Mouse (Mus musculus) neural tube, embryonic 11.5 days (tissue): Measurements from ENCODE around the gene Nop2. TPM values are rescaled to one million over a fixed set of nuclear protein-coding genes. Genes with fewer than 3 reads are reported as not detected.
"Not testable (repeated sequence)": the region's sequence is repeated elsewhere in the genome, so short reads cannot be mapped to it uniquely, and the experiment has no call there.

Source experiments
- ATAC-seq: fragments of 200-750 bp; cut with Nextera tagmentation; 2 replicates; pipeline ENCODE4 v1.8.0; 2017; ENCODE audit warnings: moderate number of reproducible peaks, mild to moderate bottlenecking, moderate TSS enrichment, moderate library complexity; ENCODE audit not compliant: insufficient read depth, low FRiP score, low TSS enrichment
- DNase-seq: peaks from one replicate; pipeline ENCODE4 v3.0.0-alpha.2; 2015; ENCODE audit warnings: low spot score
- H3K27ac ChIP-seq: fragments of 300-500 bp; sonication (generic); 2 replicates; pipeline ENCODE4 v1.5.1; 2014; ENCODE audit warnings: low read depth, mild to moderate bottlenecking, low read length
- H3K27me3 ChIP-seq: fragments of 300-500 bp; sonication (generic); 2 replicates; pipeline ENCODE4 v1.6.1; 2014; ENCODE audit warnings: mild to moderate bottlenecking, low read length, mixed read lengths; ENCODE audit not compliant: control insufficient read depth, insufficient read depth
- H3K36me3 ChIP-seq: fragments of 300-500 bp; sonication (generic); 2 replicates; pipeline ENCODE4 v1.6.1; 2014; ENCODE audit warnings: mild to moderate bottlenecking, low read length, moderate library complexity, mixed read lengths; ENCODE audit not compliant: control insufficient read depth, insufficient read depth
- H3K4me1 ChIP-seq: fragments of 300-500 bp; sonication (generic); 2 replicates; pipeline ENCODE4 v1.6.1; 2014; ENCODE audit warnings: low read length, mixed read lengths; ENCODE audit not compliant: control insufficient read depth, insufficient read depth
- H3K4me2 ChIP-seq: fragments of 300-500 bp; sonication (generic); 2 replicates; pipeline ENCODE4 v1.6.1; 2014; ENCODE audit warnings: low read depth, mild to moderate bottlenecking, moderate library complexity
- H3K4me3 ChIP-seq: fragments of 300-500 bp; sonication (generic); 2 replicates; pipeline ENCODE4 v1.5.1; 2014; ENCODE audit warnings: low read depth, low read length
- H3K9ac ChIP-seq: fragments of 300-500 bp; sonication (generic); 2 replicates; pipeline ENCODE4 v1.6.1; 2014; ENCODE audit warnings: mild to moderate bottlenecking, low read length
- H3K9me3 ChIP-seq: fragments of 300-500 bp; sonication (generic); 2 replicates; pipeline ENCODE4 v1.6.1; 2016; ENCODE audit warnings: low read length; ENCODE audit not compliant: control insufficient read depth
- WGBS: fragments of 180-500 bp; shearing (Covaris S2); extraction: QIAGEN DNeasy Blood & Tissue Kit; methylation state at CpG from one replicate; pipeline ENCODE4 v1.1.7; 2014; 5-methylcytosine and 5-hydroxymethylcytosine counted together
- polyA plus RNA-seq: library from polyadenylated mRNA; unstranded; fragments of >200 nt; fragmentation: Nextera tagmentation; extraction: Ambion mirVana; gene quantifications from 2 replicates; pipeline ENCODE4 v1.2.1, GENCODE M21; 2014

Gene Nop2
- polyA plus RNA-seq, 1 experiment from 2014 or later: 63.4 TPM

- Histone ChIP-seq H3K36me3 (peaks cover 18% of the 10 kb centered on the region), H3K9ac (no peak overlapping the region), H3K4me3 (no peak overlapping the region), H3K4me2 (no peak overlapping the region), H3K27me3 (no peaks in the 10 kb centered on the region), H3K9me3 (no peaks in the 10 kb centered on the region), H3K27ac (0 out of 2 replicates have a peak overlapping the region, but pooled peaks have one; percentile 1), H3K4me1 (peaks cover 27% of the 10 kb centered on the region)
- 75% methylated on average over 10 of the region's 10 CpGs for WGBS
- ATAC-seq (no peak), DNase-seq (peak; percentile 36)
These were observed 28.8 kb downstream of the Nop2 start for GRCm38 (mm10) chr6:125160558-125160853.

DNA sequence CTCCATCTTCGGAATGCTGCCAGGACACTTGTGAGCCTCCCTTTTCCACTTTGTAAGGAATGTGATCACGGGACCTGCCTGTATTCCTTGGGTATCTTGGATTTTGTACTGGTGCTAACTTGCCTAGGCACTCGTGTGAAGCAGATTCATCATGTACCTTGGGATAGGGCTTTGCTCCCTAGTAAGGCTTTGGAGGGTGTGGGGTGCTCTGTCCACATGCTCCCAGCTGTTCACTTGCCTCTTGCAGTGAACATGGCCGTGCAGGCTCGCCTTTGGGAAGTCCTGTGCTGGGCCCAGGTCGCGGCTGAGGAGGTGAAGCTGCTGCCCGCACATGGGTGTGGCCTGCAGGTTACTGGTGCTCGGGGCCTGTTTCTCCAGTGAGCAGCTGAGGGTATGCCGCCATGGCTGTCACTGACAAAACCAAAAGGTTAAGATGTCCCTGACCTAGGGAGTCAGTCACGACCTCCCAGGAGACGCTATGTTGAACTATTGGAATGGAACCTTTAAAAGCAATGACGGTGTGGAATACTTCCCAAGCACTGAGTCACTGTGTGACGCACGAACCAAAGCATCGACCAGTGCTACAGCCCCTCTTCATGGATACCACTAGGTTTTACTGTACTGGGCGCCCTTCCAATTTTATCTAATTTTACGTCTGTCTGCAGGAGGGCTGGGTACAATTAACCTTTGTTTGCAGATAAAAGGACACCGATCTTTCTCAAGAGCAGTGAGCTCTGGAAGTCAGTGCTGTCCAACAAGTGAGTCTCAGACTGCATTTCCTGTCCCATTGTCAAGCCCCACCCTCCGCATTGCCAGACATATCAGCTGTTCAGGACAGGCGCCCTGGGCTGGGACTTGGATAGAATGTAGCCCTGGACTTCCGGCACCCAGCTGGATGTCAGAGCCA lies 29.4 kb downstream of the Nop2 start:
- H3K27me3 ChIP-seq: no peaks in the 10 kb centered on the region
- peaks cover 18% of the 10 kb centered on the region for H3K36me3 ChIP-seq
- ATAC-seq (no peak), DNase-seq (peak; percentile 58)
- 0 out of 2 replicates have a peak overlapping the region, but pooled peaks have one; percentile 1 for H3K27ac ChIP-seq
- no peak overlapping the region for H3K9ac ChIP-seq
- 16% methylated on average over 22 of the region's 22 CpGs for WGBS
- H3K4me3 ChIP-seq: no peak overlapping the region
- H3K4me2 ChIP-seq: no peak overlapping the region
- peaks cover 28% of the 10 kb centered on the region for H3K4me1 ChIP-seq
- no peaks in the 10 kb centered on the region for H3K9me3 ChIP-seq

GRCm38 (mm10) chr6:125161971-125162370 lies 30.3 kb downstream of the Nop2 start:
- H3K4me1 ChIP-seq: peaks cover 31% of the 10 kb centered on the region
- H3K4me2 ChIP-seq, ATAC-seq, H3K9me3 ChIP-seq, H3K27me3 ChIP-seq, H3K9ac ChIP-seq, H3K4me3 ChIP-seq, H3K27ac ChIP-seq: not testable (repeated sequence)
- peaks cover 18% of the 10 kb centered on the region for H3K36me3 ChIP-seq
- DNase-seq: peak; percentile 69
- WGBS: 14% methylated on average over 3 of the region's 5 CpGs

DNA sequence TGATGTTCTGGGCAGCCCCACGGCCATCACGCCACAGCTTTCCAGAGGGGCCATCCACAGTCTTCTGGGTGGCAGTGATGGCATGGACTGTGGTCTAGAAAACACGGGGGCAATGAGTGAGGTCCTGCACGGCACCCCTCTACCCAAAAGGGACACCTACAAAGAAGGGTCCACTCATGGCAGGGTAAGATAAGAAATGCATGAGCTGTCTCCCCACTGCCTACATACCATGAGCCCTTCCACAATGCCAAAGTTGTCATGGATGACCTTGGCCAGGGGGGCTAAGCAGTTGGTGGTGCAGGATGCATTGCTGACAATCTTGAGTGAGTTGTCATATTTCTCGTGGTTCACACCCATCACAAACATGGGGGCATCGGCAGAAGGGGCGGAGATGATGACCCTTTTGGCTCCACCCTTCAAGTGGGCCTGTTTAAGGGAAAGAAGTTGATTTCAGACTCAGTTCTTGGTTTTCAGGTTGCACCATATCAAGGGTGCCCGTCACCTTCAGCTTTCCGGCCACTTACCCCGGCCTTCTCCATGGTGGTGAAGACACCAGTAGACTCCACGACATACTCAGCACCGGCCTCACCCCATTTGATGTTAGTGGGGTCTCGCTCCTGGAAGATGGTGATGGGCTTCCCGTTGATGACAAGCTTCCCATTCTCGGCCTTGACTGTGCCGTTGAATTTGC lies 31.1 kb downstream of the Nop2 start:
- 83% methylated on average over 8 of the region's 16 CpGs for WGBS
- not testable (repeated sequence) for ATAC-seq, H3K4me2 ChIP-seq, H3K27ac ChIP-seq, H3K4me3 ChIP-seq, H3K27me3 ChIP-seq, H3K9ac ChIP-seq, H3K9me3 ChIP-seq, DNase-seq
- peaks cover 28% of the 10 kb centered on the region for H3K4me1 ChIP-seq
- peaks cover 18% of the 10 kb centered on the region for H3K36me3 ChIP-seq

GRCm38 (mm10) chr6:125163801-125164657 lies 32.3 kb downstream of the Nop2 start:
- Histone ChIP-seq H3K9me3 (no peaks in the 10 kb centered on the region), H3K36me3 (peaks cover 17% of the 10 kb centered on the region), H3K27ac (peak overlapping the region; percentile 95), H3K4me3 (peak overlapping the region; percentile 96), H3K4me1 (peaks cover 26% of the 10 kb centered on the region), H3K9ac (peak overlapping the region; percentile 97), H3K4me2 (peak overlapping the region; percentile 85), H3K27me3 (no peaks in the 10 kb centered on the region)
- ATAC-seq (no peak), DNase-seq (peak; percentile 43)
- 6% methylated on average over 20 of the region's 20 CpGs for WGBS

DNA sequence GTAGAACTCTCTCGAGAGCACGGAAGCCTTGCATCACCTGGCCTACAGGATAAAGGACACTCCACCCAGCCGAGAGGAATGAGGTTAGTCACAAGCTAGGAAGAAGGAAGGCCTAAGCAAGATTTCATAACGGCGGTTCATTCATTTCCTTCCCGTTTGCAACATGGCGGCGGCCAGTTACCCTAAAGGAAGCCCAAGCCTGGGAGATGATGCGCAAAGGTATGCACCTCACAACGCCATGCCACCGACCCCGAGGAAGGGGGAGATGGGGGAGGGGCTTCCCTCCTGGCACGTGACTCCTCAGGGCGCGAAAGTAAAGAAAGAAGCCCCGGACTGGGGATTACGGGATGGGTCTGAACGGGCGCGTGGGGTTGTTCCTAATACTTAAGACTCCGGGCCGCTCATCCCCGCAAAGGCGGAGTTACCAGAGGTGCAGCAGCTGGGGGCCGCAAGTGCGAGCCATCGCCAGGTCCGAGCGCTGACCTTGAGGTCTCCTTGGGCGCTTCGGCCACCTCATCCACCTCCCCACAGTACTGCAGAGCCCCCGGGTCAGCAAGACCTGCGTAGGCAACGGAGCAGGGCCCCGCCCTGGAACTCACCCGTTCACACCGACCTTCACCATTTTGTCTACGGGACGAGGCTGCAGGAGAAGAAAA lies 33.1 kb downstream of the Nop2 start:
- no peaks in the 10 kb centered on the region for H3K9me3 ChIP-seq
- peaks cover 22% of the 10 kb centered on the region for H3K36me3 ChIP-seq
- under 1% methylated on average over 39 of the region's 39 CpGs for WGBS
- peak overlapping the region; percentile 96 for H3K4me3 ChIP-seq
- H3K27me3 ChIP-seq: no peaks in the 10 kb centered on the region
- ATAC-seq: peak; percentile 36
- H3K4me1 ChIP-seq: peaks cover 26% of the 10 kb centered on the region
- peak; percentile 87 for DNase-seq
- H3K4me2 ChIP-seq: peak overlapping the region; percentile 85
- peak overlapping the region; percentile 97 for H3K9ac ChIP-seq
- peak overlapping the region; percentile 95 for H3K27ac ChIP-seq

DNA sequence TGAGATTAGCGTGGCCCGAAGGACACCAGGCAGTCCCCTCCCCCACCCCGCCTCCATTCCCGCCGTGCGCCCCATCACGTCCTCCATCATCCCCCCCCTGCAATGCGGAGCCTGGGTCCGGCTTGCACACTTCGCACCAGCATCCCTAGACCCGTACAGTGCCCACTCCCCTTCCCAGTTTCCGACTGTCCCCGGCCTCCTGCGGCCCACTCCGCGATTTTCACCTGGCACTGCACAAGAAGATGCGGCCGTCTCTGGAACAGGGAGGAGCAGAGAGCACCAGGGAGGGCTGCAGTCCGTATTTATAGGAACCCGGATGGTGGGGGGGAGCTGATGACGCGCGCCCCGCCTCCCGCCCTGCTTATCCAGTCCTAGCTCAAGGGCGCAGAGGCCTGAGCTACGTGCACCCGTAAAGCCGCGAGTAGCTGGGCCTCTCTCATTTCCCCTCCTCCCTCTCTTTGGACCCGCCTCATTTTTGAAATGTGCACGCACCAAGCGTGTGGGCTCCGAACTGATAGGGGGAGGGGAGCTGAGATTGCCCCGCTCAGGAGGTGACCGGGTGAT lies 33.7 kb downstream of the Nop2 start:
- Histone ChIP-seq H3K4me2 (peak overlapping the region; percentile 85), H3K27me3 (no peaks in the 10 kb centered on the region), H3K4me3 (peak overlapping the region; percentile 96), H3K27ac (peak overlapping the region; percentile 95), H3K4me1 (peaks cover 26% of the 10 kb centered on the region), H3K9me3 (no peaks in the 10 kb centered on the region), H3K36me3 (peaks cover 24% of the 10 kb centered on the region), H3K9ac (peak overlapping the region; percentile 97)
- peak; percentile 92 for ATAC-seq
- peak; percentile 95 for DNase-seq
- WGBS: 0% methylated on average over 36 of the region's 36 CpGs
